Mouse (Mus musculus) neural tube, embryonic 12.5 days (tissue): Measurements from ENCODE around the gene Akap6. TPM values are rescaled to one million over a fixed set of nuclear protein-coding genes. Genes with fewer than 3 reads are reported as not detected.
A peak's percentile ranks its signal among the peaks of the same experiment; 100 is the strongest.

Experiments used
- ATAC-seq: fragments of 200-750 bp; cut with Nextera tagmentation; 2 replicates; pipeline ENCODE4 v1.8.0; 2017; ENCODE audit warnings: low read depth, mild to moderate bottlenecking, moderate TSS enrichment, moderate library complexity; ENCODE audit not compliant: low FRiP score
- H3K27ac ChIP-seq: fragments of 300-500 bp; sonication (generic); 2 replicates; pipeline ENCODE4 v1.5.1; 2016
- H3K27me3 ChIP-seq: fragments of 300-500 bp; sonication (generic); replicated peaks from 2 replicates; pipeline ENCODE4 v1.6.1; 2016; ENCODE audit warnings: mild to moderate bottlenecking
- H3K36me3 ChIP-seq: fragments of 300-500 bp; sonication (generic); 2 replicates; pipeline ENCODE4 v1.6.1; 2016; ENCODE audit warnings: mild to moderate bottlenecking
- H3K4me1 ChIP-seq: fragments of 300-500 bp; sonication (generic); 2 replicates; pipeline ENCODE4 v1.6.1; 2016
- H3K4me2 ChIP-seq: fragments of 300-500 bp; sonication (generic); replicated peaks from 2 replicates; pipeline ENCODE4 v1.6.1; 2016; ENCODE audit warnings: mild to moderate bottlenecking
- H3K4me3 ChIP-seq: fragments of 300-500 bp; sonication (generic); 2 replicates; pipeline ENCODE4 v1.5.1; 2016
- H3K9ac ChIP-seq: fragments of 300-500 bp; sonication (generic); 2 replicates; pipeline ENCODE4 v1.6.1; 2016; ENCODE audit warnings: mild to moderate bottlenecking
- H3K9me3 ChIP-seq: fragments of 300-500 bp; sonication (generic); 2 replicates; pipeline ENCODE4 v1.6.1; 2016; ENCODE audit warnings: mild to moderate bottlenecking
- WGBS: fragments of 180-500 bp; shearing (Covaris S2); methylation state at CpG from one replicate; pipeline ENCODE4 v1.1.7; 2016; 5-methylcytosine and 5-hydroxymethylcytosine counted together
- polyA plus RNA-seq: library from polyadenylated mRNA; unstranded; fragments of >200 nt; fragmentation: Nextera tagmentation; extraction: Ambion mirVana; gene quantifications from 2 replicates; pipeline ENCODE4 v1.2.1, GENCODE M21; 2016

The Akap6 gene
- polyA plus RNA-seq, 1 experiment from 2014 or later: 29.5 TPM

DNA sequence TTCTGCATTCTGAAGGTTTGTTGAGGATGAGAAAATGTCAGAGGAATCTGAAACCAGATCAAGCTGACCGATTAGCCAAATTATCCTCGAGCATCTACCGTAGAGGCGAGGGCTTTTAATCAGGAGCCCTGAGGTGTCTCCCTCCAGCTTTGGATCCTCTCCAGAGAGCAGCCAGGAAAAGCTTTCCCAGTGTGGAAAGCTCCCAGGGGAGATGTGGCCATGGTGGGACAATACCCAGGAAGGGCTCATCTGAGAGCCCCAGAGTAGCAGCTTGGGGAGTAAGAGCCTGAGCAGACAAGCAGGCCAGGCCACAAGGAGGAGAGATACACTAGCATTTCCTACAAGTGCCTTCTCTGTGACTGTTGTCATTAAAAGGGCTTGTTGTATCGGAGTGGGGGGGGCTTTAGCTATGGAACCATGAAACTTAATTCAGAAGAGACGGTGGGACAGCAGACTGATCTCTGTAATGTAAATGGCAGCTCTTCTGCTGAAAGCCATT is 135.6 kb downstream of the Akap6 start:
- no peak overlapping the region for H3K9ac ChIP-seq
- H3K4me3 ChIP-seq: no peak overlapping the region
- H3K4me2 ChIP-seq: peak overlapping the region; percentile 32

GRCm38 (mm10) chr12:52835291-52835742 is 136.1 kb downstream of the Akap6 start:
- 17% methylated on average over 6 of the region's 6 CpGs for WGBS
- Histone ChIP-seq H3K27me3 (no peaks in the 10 kb centered on the region), H3K4me3 (no peak overlapping the region), H3K4me2 (peak overlapping the region; percentile 32), H3K27ac (no peak overlapping the region), H3K36me3 (no peaks in the 10 kb centered on the region), H3K9me3 (no peaks in the 10 kb centered on the region), H3K4me1 (peaks cover 22% of the 10 kb centered on the region), H3K9ac (no peak overlapping the region)
- ATAC-seq: peak; percentile 51

More for the DNA sequence above, 135.6 kb downstream of the Akap6 start:
- no peaks in the 10 kb centered on the region for H3K36me3 ChIP-seq
- H3K27ac ChIP-seq: peak overlapping the region; percentile 53; the same call in 1 of the 2 replicates
- no peaks in the 10 kb centered on the region for H3K9me3 ChIP-seq
- no peaks in the 10 kb centered on the region for H3K27me3 ChIP-seq
- peaks cover 22% of the 10 kb centered on the region for H3K4me1 ChIP-seq
- WGBS: 49% methylated on average over 6 of the region's 6 CpGs
- ATAC-seq: peak; percentile 16; the same call in 1 of the 2 replicates

- 73% methylated on average over 12 of the region's 12 CpGs for WGBS
- Histone ChIP-seq H3K27me3 (no peaks in the 10 kb centered on the region), H3K4me1 (peaks cover 22% of the 10 kb centered on the region), H3K9me3 (no peaks in the 10 kb centered on the region), H3K27ac (no peak overlapping the region), H3K36me3 (no peaks in the 10 kb centered on the region), H3K4me3 (no peak overlapping the region), H3K9ac (no peak overlapping the region), H3K4me2 (no peak overlapping the region)
- no peak for ATAC-seq
These were observed 136.8 kb downstream of the Akap6 start for GRCm38 (mm10) chr12:52835914-52836546.

GRCm38 (mm10) chr12:52845982-52846381 is 146.8 kb downstream of the Akap6 start:
- H3K4me1 ChIP-seq: peaks cover 12% of the 10 kb centered on the region; the same call in 1 of the 2 replicates
- H3K36me3 ChIP-seq: no peaks in the 10 kb centered on the region
- H3K9ac ChIP-seq: no peak overlapping the region
- no peak overlapping the region for H3K4me3 ChIP-seq
- ATAC-seq: no peak
- no peak overlapping the region for H3K4me2 ChIP-seq
- 95% methylated on average over 1 of the region's 1 CpGs for WGBS
- H3K9me3 ChIP-seq: no peaks in the 10 kb centered on the region
- H3K27ac ChIP-seq: no peak overlapping the region
- H3K27me3 ChIP-seq: no peaks in the 10 kb centered on the region

GRCm38 (mm10) chr12:52847020-52847419 is 147.8 kb downstream of the Akap6 start:
- no peaks in the 10 kb centered on the region for H3K27me3 ChIP-seq
- H3K4me3 ChIP-seq: no peak overlapping the region
- no peaks in the 10 kb centered on the region for H3K36me3 ChIP-seq
- no peak overlapping the region for H3K4me2 ChIP-seq
- H3K27ac ChIP-seq: no peak overlapping the region
- H3K4me1 ChIP-seq: peaks cover 12% of the 10 kb centered on the region; the same call in 1 of the 2 replicates
- WGBS: 72% methylated on average over 4 of the region's 4 CpGs
- no peak for ATAC-seq
- H3K9ac ChIP-seq: no peak overlapping the region
- no peaks in the 10 kb centered on the region for H3K9me3 ChIP-seq

DNA sequence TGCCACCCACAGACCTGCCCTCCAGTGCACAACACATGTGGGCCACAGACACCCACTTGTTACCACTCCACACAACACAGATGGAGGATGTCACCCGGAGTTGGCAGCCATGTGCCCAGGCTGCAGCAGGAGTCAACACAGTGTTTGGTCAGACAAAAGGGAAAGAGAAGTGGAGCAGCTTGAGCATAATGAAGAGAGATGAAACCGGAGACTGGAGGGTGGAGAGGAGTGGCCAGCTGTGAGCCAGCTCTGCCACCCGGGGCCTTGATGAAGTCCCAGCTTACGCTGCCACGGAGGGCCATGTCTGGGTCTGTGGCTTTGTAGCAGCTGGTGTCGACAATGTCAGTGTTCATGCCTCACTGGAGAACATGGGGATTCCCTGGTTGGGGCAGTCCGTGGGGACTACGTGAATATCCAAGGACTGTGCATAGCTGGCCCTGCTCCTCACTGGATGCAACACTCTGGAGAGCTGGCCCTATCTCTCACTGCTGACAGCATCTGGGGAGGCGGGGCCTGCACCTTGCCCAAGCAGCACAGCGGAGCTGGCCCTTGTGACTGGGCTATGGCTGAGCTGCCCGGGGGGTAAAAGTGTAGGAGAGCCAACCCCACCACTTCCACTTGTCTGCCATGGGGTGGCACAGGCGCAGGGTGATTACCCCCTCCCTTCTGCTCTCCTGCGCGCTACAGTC is 148.8 kb downstream of the Akap6 start:
- ATAC-seq: peak; percentile 88
- Histone ChIP-seq H3K4me2 (0 out of 2 replicates have a peak overlapping the region, but pooled peaks have one; percentile 9), H3K9ac (no peak overlapping the region), H3K9me3 (no peaks in the 10 kb centered on the region), H3K4me3 (no peak overlapping the region), H3K27ac (no peak overlapping the region), H3K36me3 (no peaks in the 10 kb centered on the region), H3K27me3 (no peaks in the 10 kb centered on the region), H3K4me1 (peaks cover 12% of the 10 kb centered on the region; the same call in 1 of the 2 replicates)
- WGBS: 53% methylated on average over 14 of the region's 14 CpGs

GRCm38 (mm10) chr12:52848519-52848855 is 149.3 kb downstream of the Akap6 start:
- 71% methylated on average over 7 of the region's 7 CpGs for WGBS
- Histone ChIP-seq H3K4me1 (peaks cover 12% of the 10 kb centered on the region; the same call in 1 of the 2 replicates), H3K4me2 (no peak overlapping the region), H3K9ac (no peak overlapping the region), H3K36me3 (no peaks in the 10 kb centered on the region), H3K4me3 (no peak overlapping the region), H3K27ac (no peak overlapping the region), H3K27me3 (no peaks in the 10 kb centered on the region), H3K9me3 (no peaks in the 10 kb centered on the region)
- no peak; the same call in 1 of the 2 replicates for ATAC-seq

DNA sequence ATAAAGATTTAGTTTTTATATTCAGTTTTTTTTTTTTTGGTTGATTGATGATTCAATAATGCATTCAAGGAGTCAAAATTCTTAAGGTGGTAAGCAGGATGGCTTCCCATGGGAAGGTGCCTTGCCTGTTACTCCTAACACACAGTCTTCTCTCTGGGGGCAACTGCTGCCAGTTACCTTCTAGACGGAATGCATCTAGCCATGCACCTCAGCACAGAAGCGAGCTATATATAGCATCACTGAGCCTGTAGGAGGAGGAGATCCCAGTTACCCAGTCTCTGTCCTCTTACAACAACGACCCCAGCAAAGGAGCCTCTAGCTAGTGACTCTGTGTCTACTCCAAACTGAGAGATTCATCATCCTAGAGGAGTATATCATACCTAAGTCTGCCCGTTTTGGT is 150.1 kb downstream of the Akap6 start:
- Histone ChIP-seq H3K27me3 (no peaks in the 10 kb centered on the region), H3K36me3 (no peaks in the 10 kb centered on the region), H3K9me3 (no peaks in the 10 kb centered on the region), H3K27ac (no peak overlapping the region), H3K4me3 (no peak overlapping the region), H3K4me2 (no peak overlapping the region), H3K4me1 (peaks cover 12% of the 10 kb centered on the region; the same call in 1 of the 2 replicates), H3K9ac (no peak overlapping the region)
- WGBS: 83% methylated on average over 4 of the region's 4 CpGs
- no peak for ATAC-seq

DNA sequence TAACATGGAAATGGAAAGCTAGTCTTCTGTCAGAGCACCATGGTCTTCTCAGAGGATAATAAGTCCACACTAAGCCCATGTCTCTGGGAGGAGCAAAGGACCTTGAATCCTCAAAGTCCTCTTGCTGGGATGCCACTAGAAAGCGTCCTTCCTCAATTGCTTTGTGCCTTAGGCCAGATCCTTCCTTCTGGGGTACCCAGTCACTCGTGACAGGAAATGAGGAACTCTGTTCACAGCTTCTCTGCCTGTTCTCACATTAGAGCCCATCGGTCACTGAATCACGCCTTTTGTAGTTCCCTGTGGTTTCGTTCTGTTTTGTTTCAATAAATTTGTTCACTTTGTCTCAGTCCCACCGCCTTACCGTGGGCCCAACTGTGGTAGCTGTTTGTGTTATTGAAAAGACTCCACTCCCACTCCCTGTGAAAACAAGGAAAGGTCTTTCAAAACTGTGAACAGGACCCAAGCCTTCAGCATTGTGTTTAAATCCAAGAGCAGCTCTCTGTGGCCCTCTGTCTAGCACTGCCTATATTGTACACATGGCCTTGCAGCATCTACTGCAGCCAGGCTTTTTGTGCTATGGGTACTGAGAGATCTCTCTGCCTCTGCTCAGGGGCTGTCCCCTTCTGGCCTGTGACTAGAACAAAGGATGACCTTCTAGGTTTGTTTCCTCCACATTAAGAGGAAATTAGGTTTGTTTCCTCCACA is 151.3 kb downstream of the Akap6 start:
- Histone ChIP-seq H3K27me3 (no peaks in the 10 kb centered on the region), H3K4me3 (no peak overlapping the region), H3K27ac (no peak overlapping the region), H3K36me3 (no peaks in the 10 kb centered on the region), H3K9ac (no peak overlapping the region), H3K9me3 (no peaks in the 10 kb centered on the region), H3K4me1 (peaks cover 12% of the 10 kb centered on the region; the same call in 1 of the 2 replicates), H3K4me2 (no peak overlapping the region)
- ATAC-seq: no peak
- 55% methylated on average over 7 of the region's 7 CpGs for WGBS

DNA sequence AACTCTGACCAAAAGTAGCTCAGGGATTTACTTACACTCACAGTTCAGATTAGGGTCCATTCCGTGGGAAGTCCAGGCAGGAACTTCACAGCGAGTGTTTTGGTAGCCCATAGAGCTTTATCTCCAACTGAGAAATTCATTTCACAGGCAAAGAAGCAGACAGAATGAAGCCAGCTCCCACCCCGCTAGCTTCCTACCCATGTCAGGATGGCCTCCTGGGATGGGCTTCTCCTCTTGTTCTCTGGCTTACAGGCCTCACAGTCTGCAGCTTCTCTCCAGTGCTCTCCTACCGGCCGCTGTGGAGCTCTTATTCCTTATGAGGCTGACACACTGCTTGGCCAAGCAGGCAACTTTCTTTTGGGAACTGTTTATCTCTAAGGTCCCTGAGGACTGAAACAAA is 152.0 kb downstream of the Akap6 start:
- ATAC-seq: no peak
- 83% methylated on average over 5 of the region's 5 CpGs for WGBS
- Histone ChIP-seq H3K9ac (no peak overlapping the region), H3K4me3 (no peak overlapping the region), H3K4me2 (no peak overlapping the region), H3K27me3 (no peaks in the 10 kb centered on the region), H3K9me3 (no peaks in the 10 kb centered on the region), H3K27ac (no peak overlapping the region), H3K4me1 (peaks cover 12% of the 10 kb centered on the region; the same call in 1 of the 2 replicates), H3K36me3 (no peaks in the 10 kb centered on the region)

- Histone ChIP-seq H3K27me3 (no peaks in the 10 kb centered on the region), H3K9me3 (no peaks in the 10 kb centered on the region), H3K27ac (no peak overlapping the region), H3K4me2 (no peak overlapping the region), H3K9ac (no peak overlapping the region), H3K36me3 (no peaks in the 10 kb centered on the region), H3K4me1 (no peaks in the 10 kb centered on the region), H3K4me3 (no peak overlapping the region)
- 85% methylated on average over 7 of the region's 7 CpGs for WGBS
- no peak for ATAC-seq
These were observed 155.1 kb downstream of the Akap6 start for GRCm38 (mm10) chr12:52854236-52854679.

- H3K27ac ChIP-seq: no peak overlapping the region
- no peaks in the 10 kb centered on the region for H3K4me1 ChIP-seq
- no peaks in the 10 kb centered on the region for H3K36me3 ChIP-seq
- H3K4me2 ChIP-seq: no peak overlapping the region
- H3K9ac ChIP-seq: no peak overlapping the region
- WGBS: 80% methylated on average over 1 of the region's 1 CpGs
- H3K4me3 ChIP-seq: no peak overlapping the region
- no peaks in the 10 kb centered on the region for H3K27me3 ChIP-seq
- no peaks in the 10 kb centered on the region for H3K9me3 ChIP-seq
- ATAC-seq: no peak
These were observed 156.9 kb downstream of the Akap6 start for GRCm38 (mm10) chr12:52856104-52856503.
